Mouse (Mus musculus): ENCODE measurements around the gene Samd9l.
"Not testable (repeated sequence)": the region's sequence is repeated elsewhere in the genome, so short reads cannot be mapped to it uniquely, and the experiment has no call there.

The Samd9l gene

GRCm38 (mm10) chr6:3343603-3344247 is 55.6 kb downstream of the Samd9l start:
- DNase-seq (ENCODE audit: low read depth), result not testable (repeated sequence)

- no peak for DNase-seq (ENCODE audit: low read depth)
These were observed 57.9 kb downstream of the Samd9l start for GRCm38 (mm10) chr6:3341479-3341878.

- DNase-seq (ENCODE audit: low read depth), result not testable (repeated sequence)
These were observed 58.4 kb downstream of the Samd9l start for GRCm38 (mm10) chr6:3340928-3341327.

- not testable (repeated sequence) for DNase-seq (ENCODE audit: low read depth)
These were observed 60.2 kb downstream of the Samd9l start for GRCm38 (mm10) chr6:3339131-3339530.
